Mouse (Mus musculus) c-Kit-positive CD71-positive TER-119-negative erythroid progenitor cells, embryonic 14.5 days (primary cell): ENCODE data around the gene Fam189a1.

ENCODE experiments used
- DNase-seq: peaks from one replicate; pipeline ENCODE4 v3.0.0-alpha.2; 2013; ENCODE audit warnings: low read depth

The Fam189a1 gene

GRCm38 (mm10) chr7:65044280-65044679 lies 112.1 kb downstream of the Fam189a1 start:
- DNase-seq: no peak

- no peak for DNase-seq
Observed at GRCm38 (mm10) chr7:65041106-65041505, 115.3 kb downstream of the Fam189a1 start.

- no peak for DNase-seq
Observed at GRCm38 (mm10) chr7:65031741-65032140, 124.6 kb downstream of the Fam189a1 start.

- no peak for DNase-seq
Observed at GRCm38 (mm10) chr7:65031195-65031594, 125.2 kb downstream of the Fam189a1 start.

- no peak for DNase-seq
Observed at GRCm38 (mm10) chr7:65029985-65030384, 126.4 kb downstream of the Fam189a1 start.

GRCm38 (mm10) chr7:65021298-65021697 lies 135.1 kb downstream of the Fam189a1 start:
- no peak for DNase-seq

- no peak for DNase-seq
Observed at GRCm38 (mm10) chr7:65018036-65018679, 138.2 kb downstream of the Fam189a1 start.

- DNase-seq: no peak
Observed at GRCm38 (mm10) chr7:65017348-65017747, 139.0 kb downstream of the Fam189a1 start.

- no peak for DNase-seq
Observed at GRCm38 (mm10) chr7:65011133-65011532, 145.2 kb downstream of the Fam189a1 start.

GRCm38 (mm10) chr7:65010275-65010674 lies 146.1 kb downstream of the Fam189a1 start:
- no peak for DNase-seq

- no peak for DNase-seq
Observed at GRCm38 (mm10) chr7:65005731-65006130, 150.6 kb downstream of the Fam189a1 start.

- no peak for DNase-seq
Observed at GRCm38 (mm10) chr7:64999718-65000214, 156.6 kb downstream of the Fam189a1 start.

GRCm38 (mm10) chr7:64997743-64998142 lies 158.6 kb downstream of the Fam189a1 start:
- DNase-seq: no peak

GRCm38 (mm10) chr7:64995946-64996444 lies 160.4 kb downstream of the Fam189a1 start:
- DNase-seq: no peak

- DNase-seq: no peak
Observed at GRCm38 (mm10) chr7:64989406-64989805, 167.0 kb downstream of the Fam189a1 start.

GRCm38 (mm10) chr7:64988015-64988414 lies 168.4 kb downstream of the Fam189a1 start:
- no peak for DNase-seq

- DNase-seq: no peak
Observed at GRCm38 (mm10) chr7:64984468-64985120, 171.8 kb downstream of the Fam189a1 start.

- no peak for DNase-seq
Observed at GRCm38 (mm10) chr7:64981511-64982235, 174.7 kb downstream of the Fam189a1 start.

- DNase-seq: no peak
Observed at GRCm38 (mm10) chr7:64973590-64974262, 182.6 kb downstream of the Fam189a1 start.

GRCm38 (mm10) chr7:64962128-64962527 lies 194.2 kb downstream of the Fam189a1 start:
- DNase-seq: no peak

- no peak for DNase-seq
Observed at GRCm38 (mm10) chr7:64959087-64959486, 197.3 kb downstream of the Fam189a1 start.

GRCm38 (mm10) chr7:64952181-64952580 lies 204.2 kb downstream of the Fam189a1 start:
- DNase-seq: no peak
